Comparison of ENCODE assay signal across 20 mouse cellular contexts in the genomic region with DNA sequence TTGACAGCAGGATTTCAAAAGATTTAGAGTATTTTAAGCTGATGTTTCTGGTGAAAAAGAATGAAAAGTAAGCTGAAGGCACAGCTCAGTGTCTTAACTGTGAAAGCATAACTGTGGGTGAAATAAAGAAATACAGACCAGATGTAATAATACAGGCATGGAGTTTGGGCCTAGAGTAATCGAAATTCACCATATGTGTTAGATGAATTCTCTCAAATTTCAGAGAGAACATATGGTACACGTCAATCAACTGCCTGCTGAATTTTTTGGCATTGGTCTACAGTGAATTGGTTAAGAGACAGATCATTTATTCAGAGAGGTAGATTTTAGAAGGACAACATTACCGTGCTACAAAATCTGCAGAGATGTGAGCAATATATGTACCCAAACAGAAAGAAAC.
"Had no signal": no experiment of that assay in that cellular context is flagged by ENCODE, and none has a peak within 500 bp of the region (broad histone marks: within the 10 kb centered on the region; RNA-seq: fewer than 3 reads in every experiment).

No protein-coding gene starts in this region.

- H3K4me3 ChIP-seq: left cerebral cortex, adult 2 months; limb, embryonic 12.5 days; liver, embryonic 12.5 days; liver, embryonic 15.5 days; lung, embryonic 15.5 days; megakaryocyte, embryonic 14.5 days; midbrain, embryonic 10.5 days; midbrain, embryonic 13.5 days; myocyte; neural tube, embryonic 13.5 days had no signal

- H3K4me1 ChIP-seq: limb, embryonic 12.5 days; liver, embryonic 12.5 days; liver, embryonic 15.5 days; lung, embryonic 15.5 days; megakaryocyte, embryonic 14.5 days; midbrain, embryonic 10.5 days; midbrain, embryonic 13.5 days; neural tube, embryonic 13.5 days had no signal

- ATAC-seq: liver, embryonic 12.5 days; midbrain, embryonic 13.5 days; midbrain, embryonic 16.5 days had no signal

- H3K27ac ChIP-seq: left cerebral cortex, adult 2 months; limb, embryonic 12.5 days; liver, embryonic 12.5 days; liver, embryonic 15.5 days; lung, embryonic 15.5 days; midbrain, embryonic 10.5 days; midbrain, embryonic 13.5 days; neural tube, embryonic 13.5 days had no signal

- DNase-seq: kidney, postnatal 14 days; kidney, postnatal 4 days; liver; lung, adult 18-20 months; lung, postnatal 10 days; lung, postnatal 36 days; thymus, adult 2 months; thymus, postnatal 14 days; thymus, postnatal 4 days had no signal

- H3K4me2 ChIP-seq: limb, embryonic 12.5 days; liver, embryonic 12.5 days; liver, embryonic 15.5 days; lung, embryonic 15.5 days; midbrain, embryonic 13.5 days; neural tube, embryonic 13.5 days had no signal

- H3K36me3 ChIP-seq: limb, embryonic 12.5 days; liver, embryonic 12.5 days; liver, embryonic 15.5 days; lung, embryonic 15.5 days; midbrain, embryonic 10.5 days; midbrain, embryonic 13.5 days; neural tube, embryonic 13.5 days had no signal

- H3K27me3 ChIP-seq: limb, embryonic 12.5 days; liver, embryonic 12.5 days; liver, embryonic 15.5 days; lung, embryonic 15.5 days; megakaryocyte, embryonic 14.5 days; midbrain, embryonic 13.5 days; neural tube, embryonic 13.5 days had no signal

- H3K9ac ChIP-seq: limb, embryonic 12.5 days; liver, embryonic 12.5 days; liver, embryonic 15.5 days; lung, embryonic 15.5 days; midbrain, embryonic 13.5 days; neural tube, embryonic 13.5 days had no signal

- H3K9me3 ChIP-seq: limb, embryonic 12.5 days; liver, embryonic 12.5 days; liver, embryonic 15.5 days; lung, embryonic 15.5 days; megakaryocyte, embryonic 14.5 days; midbrain, embryonic 10.5 days; midbrain, embryonic 13.5 days; neural tube, embryonic 13.5 days had no signal
